Mouse (Mus musculus): ENCODE data around the gene Dcaf4. TPM values are rescaled to one million over a fixed set of nuclear protein-coding genes. Genes with fewer than 3 reads are reported as not detected.

Dcaf4 gene
- polyA plus RNA-seq, 1 experiment from 2014 or later: 34.7 TPM

DNA sequence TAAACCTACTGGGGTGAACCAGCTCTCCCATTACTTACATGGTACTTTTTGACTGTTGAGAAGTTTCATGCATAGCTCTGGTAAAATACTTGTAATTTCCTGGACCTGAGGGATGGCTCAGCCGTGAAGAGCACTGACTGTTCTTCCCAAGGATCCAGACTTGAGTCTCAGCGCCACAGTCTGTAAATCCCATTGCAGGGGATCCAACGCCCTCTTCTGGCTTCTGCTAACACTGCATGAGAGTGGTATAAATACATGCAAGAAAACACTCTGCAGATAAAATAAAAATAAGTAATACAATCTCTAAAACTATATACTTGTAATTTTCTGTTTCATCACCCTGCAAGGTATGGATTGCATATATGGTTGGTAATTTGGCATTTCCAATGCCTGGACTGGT, 22.3 kb upstream of the Dcaf4 start:
- Histone ChIP-seq H3K9me3 (replicated peaks) (no peaks in the 10 kb centered on the region), H3K27ac (no peak overlapping the region), H3K4me2 (no peak overlapping the region), H3K36me3 (ENCODE audit: poor library complexity, severe bottlenecking) (no peaks in the 10 kb centered on the region), H3K4me3 (no peak overlapping the region), H3K27me3 (no peaks in the 10 kb centered on the region), H3K9ac (no peak overlapping the region), H3K4me1 (no peaks in the 10 kb centered on the region)
- 81% methylated on average over 3 of the region's 3 CpGs for WGBS
- no peak for ATAC-seq

DNA sequence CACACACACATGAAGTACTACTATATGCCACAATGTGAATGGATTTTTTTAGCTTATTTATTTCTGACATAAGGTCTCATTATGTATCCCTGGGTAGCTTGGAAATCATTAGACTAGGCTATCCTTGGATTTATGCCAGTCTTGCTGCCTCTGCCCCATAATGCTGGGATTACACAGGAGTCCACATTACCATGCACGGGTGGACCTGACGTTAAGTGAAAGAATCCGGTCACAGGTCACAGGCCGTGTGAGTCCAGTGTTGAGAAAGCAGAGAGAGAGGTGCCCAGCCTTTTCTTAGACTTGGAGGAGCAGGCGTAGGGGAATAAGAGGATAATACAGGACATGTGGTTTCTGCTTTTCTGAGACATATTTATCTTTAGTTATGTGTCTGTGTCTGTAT, 21.0 kb upstream of the Dcaf4 start:
- H3K36me3 ChIP-seq (ENCODE audit: poor library complexity, severe bottlenecking): no peaks in the 10 kb centered on the region
- H3K9ac ChIP-seq: no peak overlapping the region
- H3K27me3 ChIP-seq: no peaks in the 10 kb centered on the region
- WGBS: 78% methylated on average over 5 of the region's 5 CpGs
- H3K9me3 ChIP-seq (replicated peaks): no peaks in the 10 kb centered on the region
- H3K27ac ChIP-seq: no peak overlapping the region
- no peak overlapping the region for H3K4me3 ChIP-seq
- no peak for ATAC-seq
- no peaks in the 10 kb centered on the region for H3K4me1 ChIP-seq
- H3K4me2 ChIP-seq: no peak overlapping the region

DNA sequence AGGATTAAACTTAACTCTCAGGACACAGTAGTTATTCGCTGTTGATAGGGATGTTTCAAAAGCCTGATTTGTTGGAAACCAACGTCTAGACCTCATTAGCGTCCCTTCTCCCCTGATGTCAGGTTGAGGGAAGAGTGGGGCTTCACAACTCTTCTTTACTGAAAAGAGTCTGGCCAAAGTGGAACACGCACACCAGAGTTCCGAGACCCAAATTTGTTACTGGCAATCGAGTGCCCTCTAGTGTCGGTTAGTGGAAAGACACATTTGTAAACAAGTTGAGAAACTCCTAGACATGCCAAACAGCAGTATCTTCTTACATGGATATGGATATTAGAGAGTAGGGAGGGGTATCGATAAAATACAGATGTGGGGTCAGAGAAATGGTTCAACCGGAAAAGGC, 18.1 kb upstream of the Dcaf4 start:
- 0 out of 2 replicates have a peak, but pooled peaks have one; percentile 6 for ATAC-seq
- H3K27me3 ChIP-seq: no peaks in the 10 kb centered on the region
- no peak overlapping the region for H3K9ac ChIP-seq

DNA sequence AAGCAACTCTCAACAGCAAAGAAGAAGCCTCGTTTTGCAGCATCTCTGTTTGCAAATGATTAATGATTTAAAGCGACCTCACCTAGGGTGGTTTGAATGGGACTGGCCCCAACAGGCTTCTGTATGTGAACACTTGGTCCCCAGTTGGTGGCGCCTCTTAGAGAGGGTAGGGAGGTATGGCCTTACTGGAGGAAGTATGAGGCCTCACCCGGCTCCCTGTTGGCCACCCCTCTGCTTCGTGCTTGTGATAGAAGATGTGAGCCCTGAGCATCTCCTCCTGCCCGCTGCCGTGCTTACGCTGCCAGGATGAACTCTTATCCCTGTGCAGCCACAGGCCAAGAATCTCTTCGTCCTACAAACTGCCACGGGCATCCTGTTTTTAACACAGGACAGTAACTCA, 13.7 kb upstream of the Dcaf4 start:
- Histone ChIP-seq H3K27me3 (no peaks in the 10 kb centered on the region), H3K4me3 (no peak overlapping the region), H3K9ac (no peak overlapping the region), H3K4me2 (no peak overlapping the region), H3K9me3 (replicated peaks) (no peaks in the 10 kb centered on the region), H3K27ac (no peak overlapping the region), H3K4me1 (no peaks in the 10 kb centered on the region), H3K36me3 (ENCODE audit: poor library complexity, severe bottlenecking) (no peaks in the 10 kb centered on the region)
- 82% methylated on average over 10 of the region's 10 CpGs for WGBS
- no peak for ATAC-seq

More for the DNA sequence above, 18.1 kb upstream of the Dcaf4 start:
- no peak overlapping the region for H3K4me3 ChIP-seq
- no peaks in the 10 kb centered on the region for H3K4me1 ChIP-seq
- H3K4me2 ChIP-seq: no peak overlapping the region
- H3K9me3 ChIP-seq (replicated peaks): no peaks in the 10 kb centered on the region
- 7% methylated on average over 9 of the region's 9 CpGs for WGBS
- no peaks in the 10 kb centered on the region for H3K36me3 ChIP-seq (ENCODE audit: poor library complexity, severe bottlenecking)
- no peak overlapping the region for H3K27ac ChIP-seq

DNA sequence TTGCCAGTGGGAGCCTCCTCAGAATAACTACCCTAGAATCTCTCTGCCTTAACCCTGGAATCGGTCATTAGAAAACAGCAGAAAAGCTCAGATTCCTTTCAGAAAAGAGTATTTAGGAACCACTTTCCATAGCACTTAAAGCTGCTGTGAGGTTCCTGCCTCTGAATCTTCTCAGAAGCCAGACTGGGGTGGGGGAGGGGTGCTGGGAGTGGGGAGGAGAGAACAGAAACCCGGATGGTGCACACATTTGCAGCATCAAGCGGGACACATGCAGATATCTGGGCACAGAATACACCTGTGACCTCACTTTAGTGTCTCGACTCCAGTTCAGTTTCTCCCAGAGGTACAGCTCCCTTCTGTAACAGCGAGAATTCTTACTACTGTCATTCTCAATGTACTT, 9.7 kb upstream of the Dcaf4 start:
- ATAC-seq: no peak
- WGBS: 83% methylated on average over 5 of the region's 5 CpGs
- no peaks in the 10 kb centered on the region for H3K9me3 ChIP-seq (replicated peaks)
- H3K4me3 ChIP-seq: no peak overlapping the region
- peaks cover 24% of the 10 kb centered on the region for H3K4me1 ChIP-seq
- no peak overlapping the region for H3K4me2 ChIP-seq
- no peaks in the 10 kb centered on the region for H3K27me3 ChIP-seq
- H3K27ac ChIP-seq: no peak overlapping the region
- H3K36me3 ChIP-seq (ENCODE audit: poor library complexity, severe bottlenecking): no peaks in the 10 kb centered on the region
- H3K9ac ChIP-seq: no peak overlapping the region

DNA sequence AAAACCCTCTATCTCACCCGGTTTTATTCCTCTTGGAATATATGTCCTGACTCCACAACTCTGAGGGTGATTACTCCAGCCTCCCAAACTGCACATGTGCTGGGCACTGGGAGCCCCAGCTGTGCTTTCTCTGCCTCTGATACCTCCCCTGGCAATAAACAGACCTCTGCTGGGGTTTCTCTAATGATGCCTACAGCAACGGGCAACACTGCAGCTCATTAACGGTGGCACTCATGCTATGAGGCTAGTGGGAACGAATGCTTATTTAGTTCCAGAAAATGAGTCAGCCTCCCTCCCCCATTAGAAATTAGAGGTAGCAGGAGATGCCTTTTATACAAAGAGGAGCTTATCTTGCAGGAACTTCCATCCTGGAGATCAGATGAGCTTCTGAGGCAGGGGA, 7.5 kb upstream of the Dcaf4 start:
- H3K36me3 ChIP-seq (ENCODE audit: poor library complexity, severe bottlenecking): no peaks in the 10 kb centered on the region
- no peaks in the 10 kb centered on the region for H3K9me3 ChIP-seq (replicated peaks)
- H3K4me1 ChIP-seq: peaks cover 24% of the 10 kb centered on the region
- WGBS: 19% methylated on average over 4 of the region's 4 CpGs
- H3K27me3 ChIP-seq: no peaks in the 10 kb centered on the region
- H3K27ac ChIP-seq: peak overlapping the region; percentile 73; the same call in 1 of the 2 replicates
- no peak overlapping the region for H3K9ac ChIP-seq
- ATAC-seq: peak; percentile 81
- no peak overlapping the region for H3K4me3 ChIP-seq
- H3K4me2 ChIP-seq: 0 out of 2 replicates have a peak overlapping the region, but pooled peaks have one; percentile 15

DNA sequence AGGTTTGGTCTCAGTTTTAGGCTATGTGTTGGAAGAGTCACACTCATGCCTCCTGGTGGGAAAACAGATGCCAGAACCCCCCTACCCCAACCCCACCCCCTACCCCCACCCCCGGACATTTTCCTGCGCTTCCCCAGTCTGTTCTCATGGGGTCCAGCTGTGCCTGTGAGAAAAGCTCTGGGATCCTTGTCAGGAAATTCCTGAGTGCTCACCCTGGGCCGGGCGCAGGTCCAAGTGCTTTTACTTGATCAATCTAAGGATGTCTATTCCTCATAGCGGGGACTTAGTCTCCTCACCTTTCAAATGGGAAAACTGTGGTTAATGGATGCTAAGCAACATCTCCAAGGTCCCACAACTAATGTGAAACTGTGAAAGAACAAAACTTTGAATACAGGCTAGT, 7.1 kb upstream of the Dcaf4 start:
- ATAC-seq: peak; percentile 81
- Histone ChIP-seq H3K9ac (no peak overlapping the region), H3K9me3 (replicated peaks) (no peaks in the 10 kb centered on the region), H3K27ac (peak overlapping the region; percentile 73), H3K27me3 (no peaks in the 10 kb centered on the region), H3K4me2 (peak overlapping the region; percentile 15; the same call in 1 of the 2 replicates), H3K4me1 (peaks cover 24% of the 10 kb centered on the region), H3K36me3 (ENCODE audit: poor library complexity, severe bottlenecking) (no peaks in the 10 kb centered on the region), H3K4me3 (no peak overlapping the region)
- WGBS: 22% methylated on average over 5 of the region's 5 CpGs

DNA sequence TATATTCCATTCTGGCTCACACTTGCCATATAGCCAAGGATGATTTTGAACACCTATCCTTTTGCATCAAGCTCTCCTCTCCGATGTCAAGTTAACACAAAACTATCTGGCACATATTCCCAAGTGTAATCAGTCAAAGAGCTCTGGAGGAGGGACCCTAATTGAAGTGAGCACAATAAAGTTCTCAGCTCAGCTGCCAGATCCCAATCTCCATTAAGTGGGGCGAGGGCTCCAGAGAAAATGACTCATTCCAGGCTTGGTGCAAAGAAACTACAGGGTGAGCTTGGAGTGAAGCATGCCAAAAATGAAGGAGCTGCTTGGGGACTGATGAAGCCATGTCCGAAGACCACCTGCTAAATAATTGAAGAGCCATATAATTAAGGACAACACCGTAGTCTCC, 6.0 kb upstream of the Dcaf4 start:
- H3K9ac ChIP-seq: no peak overlapping the region
- H3K9me3 ChIP-seq (replicated peaks): no peaks in the 10 kb centered on the region
- no peak overlapping the region for H3K4me2 ChIP-seq
- no peaks in the 10 kb centered on the region for H3K36me3 ChIP-seq (ENCODE audit: poor library complexity, severe bottlenecking)
- H3K4me1 ChIP-seq: peaks cover 24% of the 10 kb centered on the region
- H3K27me3 ChIP-seq: no peaks in the 10 kb centered on the region
- WGBS: 34% methylated on average over 4 of the region's 4 CpGs
- no peak overlapping the region for H3K4me3 ChIP-seq
- 0 out of 2 replicates have a peak, but pooled peaks have one; percentile 26 for ATAC-seq
- H3K27ac ChIP-seq: peak overlapping the region; percentile 14; the same call in 1 of the 2 replicates

DNA sequence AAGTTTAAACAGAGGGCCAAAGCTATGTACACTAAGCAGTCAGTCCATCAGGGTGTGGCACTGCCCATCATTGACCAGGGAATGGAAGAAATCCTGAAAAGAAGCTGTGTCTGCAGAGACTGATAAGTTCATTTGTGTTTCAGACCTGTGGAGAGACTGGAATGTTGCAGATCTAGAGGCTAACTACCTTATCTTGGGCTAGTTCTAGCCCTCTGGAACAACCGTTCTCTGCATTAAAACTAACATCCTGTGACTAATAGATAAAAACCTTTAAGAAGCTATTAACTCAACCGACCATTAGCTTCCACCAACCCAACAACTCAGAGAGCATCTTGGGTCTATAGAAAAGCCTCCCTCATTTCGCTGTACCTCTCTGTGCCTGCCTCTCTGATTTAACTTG, 2.7 kb upstream of the Dcaf4 start:
- 89% methylated on average over 3 of the region's 3 CpGs for WGBS
- Histone ChIP-seq H3K9ac (no peak overlapping the region), H3K27ac (no peak overlapping the region), H3K36me3 (ENCODE audit: poor library complexity, severe bottlenecking) (no peaks in the 10 kb centered on the region), H3K27me3 (no peaks in the 10 kb centered on the region), H3K4me1 (peaks cover 33% of the 10 kb centered on the region), H3K4me3 (no peak overlapping the region), H3K4me2 (no peak overlapping the region), H3K9me3 (replicated peaks) (no peaks in the 10 kb centered on the region)
- ATAC-seq: no peak

DNA sequence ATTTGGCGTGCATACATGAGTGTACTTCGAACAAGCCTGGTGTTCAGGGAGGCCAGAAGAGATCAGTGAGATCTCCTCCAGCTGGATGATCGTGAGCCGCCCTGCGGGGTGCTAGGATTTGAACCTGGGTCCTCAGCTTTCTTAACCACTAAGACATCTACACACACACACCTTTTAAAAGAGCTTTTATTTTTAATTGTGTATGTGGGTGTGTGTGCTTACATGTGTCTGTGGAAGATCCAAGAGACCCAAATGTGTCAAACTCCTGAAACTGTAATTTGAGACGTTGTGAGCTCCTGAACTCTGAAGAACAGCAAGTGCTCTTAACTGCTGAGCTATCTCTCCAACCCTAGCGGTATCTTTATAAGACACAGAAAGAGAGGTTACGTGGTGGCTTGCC, 817 bp downstream of the Dcaf4 start:
- 56% methylated on average over 8 of the region's 8 CpGs for WGBS
- Histone ChIP-seq H3K9ac (peak overlapping the region; percentile 68; the same call in 1 of the 2 replicates), H3K4me3 (peak overlapping the region; percentile 57), H3K4me1 (peaks cover 14% of the 10 kb centered on the region), H3K4me2 (peak overlapping the region; percentile 64), H3K27ac (no peak overlapping the region), H3K36me3 (ENCODE audit: poor library complexity, severe bottlenecking) (peaks cover 2% of the 10 kb centered on the region; the same call in 1 of the 2 replicates), H3K9me3 (replicated peaks) (no peaks in the 10 kb centered on the region), H3K27me3 (no peaks in the 10 kb centered on the region)
- ATAC-seq: no peak

DNA sequence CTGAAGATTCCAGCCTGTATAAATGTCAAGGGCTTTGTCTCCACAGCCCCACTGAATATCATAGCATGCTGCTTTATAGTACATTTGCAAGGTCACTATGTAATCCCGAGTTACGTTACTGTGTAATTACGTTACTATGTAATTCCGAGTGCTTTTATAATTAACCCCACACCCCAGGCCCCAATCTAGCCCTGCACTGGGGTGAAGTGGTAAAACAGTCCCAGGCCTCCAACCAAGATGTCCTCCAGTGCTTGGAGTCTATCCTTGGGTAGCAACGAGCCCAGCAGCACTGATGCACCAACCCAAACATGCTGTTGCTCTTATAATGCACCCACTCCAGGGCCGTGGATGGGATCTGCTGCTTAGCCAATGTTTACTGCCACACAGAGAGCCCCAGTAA, 2.8 kb downstream of the Dcaf4 start:
- Histone ChIP-seq H3K27ac (no peak overlapping the region), H3K4me1 (peaks cover 14% of the 10 kb centered on the region), H3K9ac (no peak overlapping the region), H3K36me3 (ENCODE audit: poor library complexity, severe bottlenecking) (peaks cover 14% of the 10 kb centered on the region; the same call in 1 of the 2 replicates), H3K4me3 (no peak overlapping the region), H3K27me3 (no peaks in the 10 kb centered on the region), H3K9me3 (replicated peaks) (no peaks in the 10 kb centered on the region), H3K4me2 (no peak overlapping the region)
- no peak for ATAC-seq
- WGBS: 85% methylated on average over 6 of the region's 6 CpGs

DNA sequence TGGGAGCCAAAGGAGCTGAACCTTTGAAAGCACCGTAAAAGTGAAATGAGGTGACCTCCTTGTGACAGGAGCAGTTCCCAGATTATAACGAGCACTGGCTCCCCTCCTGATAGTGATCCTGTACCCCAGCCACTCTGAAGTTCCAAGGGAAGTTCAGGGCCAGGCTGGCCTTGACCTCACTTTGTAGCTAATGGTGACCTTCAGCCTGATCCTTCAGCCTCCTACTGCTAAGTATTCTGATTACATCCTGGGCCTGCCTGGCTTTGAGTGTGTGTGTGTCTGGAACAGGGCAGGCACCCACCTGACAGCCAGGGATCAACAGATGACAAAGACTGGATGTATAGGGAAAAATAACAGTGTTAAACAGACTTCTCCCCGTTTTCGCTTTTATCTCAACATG, 3.6 kb downstream of the Dcaf4 start:
- H3K9ac ChIP-seq: no peak overlapping the region
- WGBS: 73% methylated on average over 4 of the region's 4 CpGs
- ATAC-seq: no peak
- peaks cover 15% of the 10 kb centered on the region for H3K36me3 ChIP-seq (ENCODE audit: poor library complexity, severe bottlenecking)
- no peak overlapping the region for H3K4me2 ChIP-seq
- no peaks in the 10 kb centered on the region for H3K9me3 ChIP-seq (replicated peaks)
- peaks cover 14% of the 10 kb centered on the region for H3K4me1 ChIP-seq
- no peaks in the 10 kb centered on the region for H3K27me3 ChIP-seq
- no peak overlapping the region for H3K27ac ChIP-seq
- no peak overlapping the region for H3K4me3 ChIP-seq

DNA sequence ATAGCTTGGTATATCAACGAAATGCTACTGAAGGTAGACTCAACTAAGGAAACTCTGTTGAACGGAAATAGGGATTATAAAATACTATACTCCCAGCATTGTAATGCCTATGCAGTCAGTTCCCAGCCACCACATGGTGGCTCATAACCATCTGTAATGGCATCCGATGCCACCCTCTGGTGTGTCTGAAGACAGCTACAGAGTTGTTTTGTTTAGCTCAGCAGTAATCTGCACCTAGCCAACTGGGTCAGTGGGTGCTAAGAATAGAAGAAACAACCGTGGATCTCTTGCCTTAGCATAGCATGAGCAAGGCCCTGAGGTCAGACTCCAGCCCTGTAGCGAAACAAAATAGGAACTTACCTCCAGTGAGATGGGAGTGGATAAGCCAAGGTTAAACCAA, 4.1 kb downstream of the Dcaf4 start:
- H3K4me2 ChIP-seq: no peak overlapping the region
- no peak for ATAC-seq
- no peak overlapping the region for H3K27ac ChIP-seq
- H3K4me1 ChIP-seq: peaks cover 14% of the 10 kb centered on the region
- no peak overlapping the region for H3K4me3 ChIP-seq
- H3K36me3 ChIP-seq (ENCODE audit: poor library complexity, severe bottlenecking): peaks cover 18% of the 10 kb centered on the region
- no peak overlapping the region for H3K9ac ChIP-seq
- no peaks in the 10 kb centered on the region for H3K27me3 ChIP-seq
- no peaks in the 10 kb centered on the region for H3K9me3 ChIP-seq (replicated peaks)
- WGBS: 86% methylated on average over 5 of the region's 5 CpGs
